ENCODE assay signal across 32 mouse cellular contexts in genomic region chr2:154240771-154241170, GRCm38 (mm10). TPM values are rescaled to one million over a fixed set of nuclear protein-coding genes. Genes with fewer than 3 reads are reported as not detected.
"Had no signal": no experiment of that assay in that cellular context is flagged by ENCODE, and none has a peak within 500 bp of the region (broad histone marks: within the 10 kb centered on the region; RNA-seq: fewer than 3 reads in every experiment).

No protein-coding gene starts in this region.

- H3K4me3 ChIP-seq: intestine, embryonic 15.5 days; kidney, embryonic 15.5 days; limb, embryonic 12.5 days; limb, embryonic 15.5 days; liver, embryonic 12.5 days; liver, embryonic 15.5 days; megakaryocyte, embryonic 14.5 days; midbrain, embryonic 10.5 days; midbrain, embryonic 13.5 days; myocyte; neural tube, embryonic 13.5 days; stomach, embryonic 15.5 days had no signal

- H3K9me3 ChIP-seq: intestine, embryonic 15.5 days; kidney, embryonic 15.5 days; limb, embryonic 12.5 days; limb, embryonic 15.5 days; liver, embryonic 12.5 days; liver, embryonic 15.5 days; midbrain, embryonic 13.5 days; neural tube, embryonic 13.5 days; stomach, embryonic 15.5 days had no signal

- H3K27ac ChIP-seq: intestine, embryonic 15.5 days; kidney, embryonic 15.5 days; limb, embryonic 12.5 days; limb, embryonic 15.5 days; liver, embryonic 12.5 days; liver, embryonic 15.5 days; midbrain, embryonic 10.5 days; midbrain, embryonic 13.5 days; neural tube, embryonic 13.5 days; stomach, embryonic 15.5 days had no signal

- DNase-seq: kidney, adult 11 months; kidney, adult 8-10 months; kidney, postnatal 14 days; kidney, postnatal 4 days; left cerebral cortex, postnatal 4 days; lung, embryonic 14.5 days; retina, postnatal 1 day; right cerebral cortex, postnatal 25 days; spleen, adult 18-20 months; thymus, adult 18-20 months; thymus, postnatal 36 days had no signal

- H3K36me3 ChIP-seq: intestine, embryonic 15.5 days; kidney, embryonic 15.5 days; limb, embryonic 12.5 days; limb, embryonic 15.5 days; liver, embryonic 12.5 days; liver, embryonic 15.5 days; midbrain, embryonic 10.5 days; midbrain, embryonic 13.5 days; neural tube, embryonic 13.5 days; stomach, embryonic 15.5 days had no signal

- H3K27me3 ChIP-seq: intestine, embryonic 15.5 days; kidney, embryonic 15.5 days; limb, embryonic 12.5 days; limb, embryonic 15.5 days; liver, embryonic 12.5 days; liver, embryonic 15.5 days; midbrain, embryonic 13.5 days; neural tube, embryonic 13.5 days; stomach, embryonic 15.5 days had no signal

- H3K4me2 ChIP-seq: intestine, embryonic 15.5 days; kidney, embryonic 15.5 days; limb, embryonic 12.5 days; limb, embryonic 15.5 days; liver, embryonic 12.5 days; liver, embryonic 15.5 days; lung, embryonic 14.5 days; midbrain, embryonic 13.5 days; neural tube, embryonic 13.5 days; stomach, embryonic 15.5 days had no signal

- H3K4me1 ChIP-seq: intestine, embryonic 15.5 days; kidney, embryonic 15.5 days; limb, embryonic 12.5 days; limb, embryonic 15.5 days; liver, embryonic 12.5 days; liver, embryonic 15.5 days; megakaryocyte, embryonic 14.5 days; midbrain, embryonic 10.5 days; midbrain, embryonic 13.5 days; neural tube, embryonic 13.5 days; stomach, embryonic 15.5 days had no signal

- H3K9ac ChIP-seq: intestine, embryonic 15.5 days; kidney, embryonic 15.5 days; limb, embryonic 12.5 days; limb, embryonic 15.5 days; liver, embryonic 12.5 days; liver, embryonic 15.5 days; lung, embryonic 14.5 days; midbrain, embryonic 13.5 days; neural tube, embryonic 13.5 days; stomach, embryonic 15.5 days had no signal

- ATAC-seq: intestine, embryonic 15.5 days; liver, embryonic 12.5 days; midbrain, embryonic 13.5 days; midbrain, embryonic 16.5 days had no signal

RNA-seq across cellular contexts. Expression of gene Bpifb9a, which starts 16.9 kb away (rescaled TPM):
- total RNA-seq: layer of hippocampus, adult 18-20 months; layer of hippocampus, postnatal 14 days; left cerebral cortex, adult 8-10 months; left cerebral cortex, postnatal 14 days; left cerebral cortex, postnatal 4 days; monocyte, adult 5-6 weeks; neutrophil, adult 5-6 weeks had no signal
- polyA plus RNA-seq: intestine, embryonic 15.5 days; kidney, embryonic 15.5 days; limb, embryonic 12.5 days; limb, embryonic 15.5 days; liver, embryonic 12.5 days; liver, embryonic 15.5 days; lung, embryonic 14.5 days; midbrain, embryonic 10.5 days; midbrain, embryonic 13.5 days; midbrain, embryonic 16.5 days; myocyte; neural tube, embryonic 13.5 days; stomach, embryonic 15.5 days; testis, adult 2 months; urinary bladder, adult 2 months had no signal

RNA-seq across cellular contexts. Expression of gene Bpifb5, which starts 17.2 kb away (rescaled TPM):
- total RNA-seq: layer of hippocampus, adult 18-20 months; layer of hippocampus, postnatal 14 days; left cerebral cortex, adult 8-10 months; left cerebral cortex, postnatal 14 days; monocyte, adult 5-6 weeks; neutrophil, adult 5-6 weeks had no signal
- polyA plus RNA-seq: limb, embryonic 12.5 days; liver, embryonic 12.5 days; liver, embryonic 15.5 days; midbrain, embryonic 13.5 days; myocyte; neural tube, embryonic 13.5 days had no signal

RNA-seq across cellular contexts. Expression of gene Bpifb1, which starts 50.2 kb away (rescaled TPM):
- total RNA-seq: monocyte, adult 5-6 weeks; neutrophil, adult 5-6 weeks had no signal
- polyA plus RNA-seq: limb, embryonic 12.5 days; midbrain, embryonic 10.5 days; myocyte; neural tube, embryonic 13.5 days; urinary bladder, adult 2 months had no signal
